Mouse (Mus musculus): ENCODE measurements around the gene Manba.
"Not testable (repeated sequence)": the region's sequence is repeated elsewhere in the genome, so short reads cannot be mapped to it uniquely, and the experiment has no call there.

Gene Manba

GRCm38 (mm10) chr3:135486351-135486750 is 940 bp downstream of the Manba start:
- no peak for ATAC-seq (ENCODE audit: low TSS enrichment)

- no peak for ATAC-seq (ENCODE audit: low TSS enrichment)
Measured at GRCm38 (mm10) chr3:135487803-135488202, 2.4 kb downstream of the Manba start.

- no peak for ATAC-seq (ENCODE audit: low TSS enrichment)
Measured at GRCm38 (mm10) chr3:135489865-135490520, 4.6 kb downstream of the Manba start.

GRCm38 (mm10) chr3:135491102-135491501 is 5.7 kb downstream of the Manba start:
- ATAC-seq (ENCODE audit: low TSS enrichment), result no peak

GRCm38 (mm10) chr3:135493320-135493719 is 7.9 kb downstream of the Manba start:
- not testable (repeated sequence) for ATAC-seq (ENCODE audit: low TSS enrichment)

GRCm38 (mm10) chr3:135497956-135498355 is 12.5 kb downstream of the Manba start:
- not testable (repeated sequence) for ATAC-seq (ENCODE audit: low TSS enrichment)

GRCm38 (mm10) chr3:135498891-135499290 is 13.5 kb downstream of the Manba start:
- ATAC-seq (ENCODE audit: low TSS enrichment), result no peak

GRCm38 (mm10) chr3:135503160-135503559 is 17.7 kb downstream of the Manba start:
- ATAC-seq (ENCODE audit: low TSS enrichment), result no peak

- ATAC-seq (ENCODE audit: low TSS enrichment), result 0 out of 2 replicates have a peak, but pooled peaks have one; percentile 35
Measured at GRCm38 (mm10) chr3:135505369-135505909, 20.0 kb downstream of the Manba start.

- ATAC-seq (ENCODE audit: low TSS enrichment), result no peak
Measured at GRCm38 (mm10) chr3:135505916-135506482, 20.6 kb downstream of the Manba start.

GRCm38 (mm10) chr3:135507506-135507905 is 22.1 kb downstream of the Manba start:
- no peak for ATAC-seq (ENCODE audit: low TSS enrichment)

- no peak for ATAC-seq (ENCODE audit: low TSS enrichment)
Measured at GRCm38 (mm10) chr3:135508191-135508590, 22.8 kb downstream of the Manba start.

GRCm38 (mm10) chr3:135510372-135510771 is 25.0 kb downstream of the Manba start:
- no peak for ATAC-seq (ENCODE audit: low TSS enrichment)

GRCm38 (mm10) chr3:135511683-135512082 is 26.3 kb downstream of the Manba start:
- peak; percentile 67 for ATAC-seq (ENCODE audit: low TSS enrichment)

GRCm38 (mm10) chr3:135513270-135513669 is 27.9 kb downstream of the Manba start:
- ATAC-seq (ENCODE audit: low TSS enrichment), result peak; percentile 61

- no peak for ATAC-seq (ENCODE audit: low TSS enrichment)
Measured at GRCm38 (mm10) chr3:135513800-135514425, 28.5 kb downstream of the Manba start.

- ATAC-seq (ENCODE audit: low TSS enrichment), result no peak
Measured at GRCm38 (mm10) chr3:135515246-135515645, 29.8 kb downstream of the Manba start.

- ATAC-seq (ENCODE audit: low TSS enrichment), result peak; percentile 65
Measured at GRCm38 (mm10) chr3:135516891-135517290, 31.5 kb downstream of the Manba start.

GRCm38 (mm10) chr3:135518882-135519281 is 33.5 kb downstream of the Manba start:
- ATAC-seq (ENCODE audit: low TSS enrichment), result no peak

- ATAC-seq (ENCODE audit: low TSS enrichment), result no peak
Measured at GRCm38 (mm10) chr3:135519584-135519983, 34.2 kb downstream of the Manba start.

GRCm38 (mm10) chr3:135521963-135522362 is 36.6 kb downstream of the Manba start:
- no peak for ATAC-seq (ENCODE audit: low TSS enrichment)

GRCm38 (mm10) chr3:135522618-135523355 is 37.4 kb downstream of the Manba start:
- ATAC-seq (ENCODE audit: low TSS enrichment), result no peak

All from frontal cortex, adult (tissue).